Mouse (Mus musculus): Measurements from ENCODE around the gene Btbd9. TPM values are rescaled to one million over a fixed set of nuclear protein-coding genes. Genes with fewer than 3 reads are reported as not detected.

The Btbd9 gene
- total and polyA plus RNA-seq, 2 experiments from 2014 or later: 85.5 to 138 TPM

GRCm38 (mm10) chr17:30610739-30611138 is 34.5 kb upstream of the Btbd9 start:
- DNase-seq (ENCODE audit: low spot score): no peak
- Histone ChIP-seq H3K4me1 (ENCODE audit: insufficient read depth, low read length) (no peaks in the 10 kb centered on the region), H3K9ac (replicated peaks; ENCODE audit: low read length, poor library complexity, severe bottlenecking) (no peak overlapping the region), H3K4me3 (ENCODE audit: low read depth, low read length) (no peak overlapping the region), H3K36me3 (ENCODE audit: insufficient read depth, low read length) (no peaks in the 10 kb centered on the region), H3K9me3 (ENCODE audit: low read length) (no peaks in the 10 kb centered on the region), H3K27me3 (ENCODE audit: insufficient read depth, low read length) (no peaks in the 10 kb centered on the region), H3K4me2 (ENCODE audit: low read depth, low read length, poor library complexity, severe bottlenecking) (no peak overlapping the region), H3K27ac (ENCODE audit: low read depth, low read length) (no peak overlapping the region)
- TF ChIP-seq CTCF (IDR thresholded peaks at IDR 0.05): no peak
- no peak for ATAC-seq (ENCODE audit: low FRiP score)
- 39% methylated on average over 1 of the region's 1 CpGs for WGBS

- no peak overlapping the region for H3K4me2 ChIP-seq (ENCODE audit: low read depth, low read length, poor library complexity, severe bottlenecking)
- H3K9ac ChIP-seq (replicated peaks; ENCODE audit: low read length, poor library complexity, severe bottlenecking): no peak overlapping the region
- TF ChIP-seq CTCF (IDR thresholded peaks at IDR 0.05): no peak
- H3K4me3 ChIP-seq (ENCODE audit: low read depth, low read length): no peak overlapping the region
- DNase-seq (ENCODE audit: low spot score): no peak
- no peak for ATAC-seq (ENCODE audit: low FRiP score)
- H3K4me1 ChIP-seq (ENCODE audit: insufficient read depth, low read length): no peaks in the 10 kb centered on the region
- no peaks in the 10 kb centered on the region for H3K27me3 ChIP-seq (ENCODE audit: insufficient read depth, low read length)
- WGBS: 97% methylated on average over 5 of the region's 5 CpGs
- no peak overlapping the region for H3K27ac ChIP-seq (ENCODE audit: low read depth, low read length)
- H3K9me3 ChIP-seq (ENCODE audit: low read length): no peaks in the 10 kb centered on the region
- H3K36me3 ChIP-seq (ENCODE audit: insufficient read depth, low read length): no peaks in the 10 kb centered on the region
These were observed 33.7 kb upstream of the Btbd9 start for GRCm38 (mm10) chr17:30609980-30610307.

GRCm38 (mm10) chr17:30609305-30609979 is 33.2 kb upstream of the Btbd9 start:
- Histone ChIP-seq H3K9me3 (ENCODE audit: low read length) (no peaks in the 10 kb centered on the region), H3K4me1 (ENCODE audit: insufficient read depth, low read length) (no peaks in the 10 kb centered on the region), H3K27ac (ENCODE audit: low read depth, low read length) (no peak overlapping the region), H3K9ac (replicated peaks; ENCODE audit: low read length, poor library complexity, severe bottlenecking) (no peak overlapping the region), H3K36me3 (ENCODE audit: insufficient read depth, low read length) (no peaks in the 10 kb centered on the region), H3K4me3 (ENCODE audit: low read depth, low read length) (no peak overlapping the region), H3K27me3 (ENCODE audit: insufficient read depth, low read length) (no peaks in the 10 kb centered on the region), H3K4me2 (ENCODE audit: low read depth, low read length, poor library complexity, severe bottlenecking) (no peak overlapping the region)
- 90% methylated on average over 16 of the region's 16 CpGs for WGBS
- DNase-seq (ENCODE audit: low spot score): no peak
- TF ChIP-seq CTCF (IDR thresholded peaks at IDR 0.05): no peak
- ATAC-seq (ENCODE audit: low FRiP score): no peak

GRCm38 (mm10) chr17:30607909-30608495 is 31.7 kb upstream of the Btbd9 start:
- Histone ChIP-seq H3K9ac (replicated peaks; ENCODE audit: low read length, poor library complexity, severe bottlenecking) (no peak overlapping the region), H3K9me3 (ENCODE audit: low read length) (no peaks in the 10 kb centered on the region), H3K27me3 (ENCODE audit: insufficient read depth, low read length) (no peaks in the 10 kb centered on the region), H3K4me1 (ENCODE audit: insufficient read depth, low read length) (no peaks in the 10 kb centered on the region), H3K36me3 (ENCODE audit: insufficient read depth, low read length) (no peaks in the 10 kb centered on the region), H3K27ac (ENCODE audit: low read depth, low read length) (no peak overlapping the region), H3K4me2 (ENCODE audit: low read depth, low read length, poor library complexity, severe bottlenecking) (no peak overlapping the region), H3K4me3 (ENCODE audit: low read depth, low read length) (no peak overlapping the region)
- WGBS: 65% methylated on average over 8 of the region's 8 CpGs
- peak; percentile 12 for DNase-seq (ENCODE audit: low spot score)
- TF ChIP-seq CTCF (IDR thresholded peaks at IDR 0.05): no peak
- ATAC-seq (ENCODE audit: low FRiP score): no peak

DNA sequence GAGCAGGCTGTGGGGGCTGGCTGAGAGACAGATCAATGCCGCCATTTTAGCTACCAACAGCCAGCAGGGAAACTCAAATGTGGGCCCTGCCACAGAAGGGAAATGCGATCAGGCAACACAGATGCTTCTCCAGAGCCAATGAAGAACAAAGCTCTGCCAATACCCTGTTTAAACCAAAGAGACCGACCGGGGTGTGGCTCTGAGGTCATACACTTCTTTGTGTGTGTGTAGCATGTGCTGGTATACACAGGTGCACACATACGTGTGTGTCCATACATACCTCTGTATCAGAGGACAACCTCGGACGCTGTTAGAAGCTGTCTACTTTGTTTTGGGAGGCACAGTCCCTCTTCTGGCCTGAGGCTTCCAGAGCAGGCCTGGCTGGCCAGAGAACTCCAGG is 31.0 kb upstream of the Btbd9 start:
- Histone ChIP-seq H3K36me3 (ENCODE audit: insufficient read depth, low read length) (no peaks in the 10 kb centered on the region), H3K4me1 (ENCODE audit: insufficient read depth, low read length) (no peaks in the 10 kb centered on the region), H3K9me3 (ENCODE audit: low read length) (no peaks in the 10 kb centered on the region), H3K9ac (replicated peaks; ENCODE audit: low read length, poor library complexity, severe bottlenecking) (no peak overlapping the region), H3K27me3 (ENCODE audit: insufficient read depth, low read length) (no peaks in the 10 kb centered on the region), H3K27ac (ENCODE audit: low read depth, low read length) (no peak overlapping the region), H3K4me2 (ENCODE audit: low read depth, low read length, poor library complexity, severe bottlenecking) (no peak overlapping the region), H3K4me3 (ENCODE audit: low read depth, low read length) (no peak overlapping the region)
- ATAC-seq (ENCODE audit: low FRiP score) (no peak), DNase-seq (ENCODE audit: low spot score) (no peak)
- 92% methylated on average over 7 of the region's 7 CpGs for WGBS
- TF ChIP-seq CTCF (IDR thresholded peaks at IDR 0.05): no peak

DNA sequence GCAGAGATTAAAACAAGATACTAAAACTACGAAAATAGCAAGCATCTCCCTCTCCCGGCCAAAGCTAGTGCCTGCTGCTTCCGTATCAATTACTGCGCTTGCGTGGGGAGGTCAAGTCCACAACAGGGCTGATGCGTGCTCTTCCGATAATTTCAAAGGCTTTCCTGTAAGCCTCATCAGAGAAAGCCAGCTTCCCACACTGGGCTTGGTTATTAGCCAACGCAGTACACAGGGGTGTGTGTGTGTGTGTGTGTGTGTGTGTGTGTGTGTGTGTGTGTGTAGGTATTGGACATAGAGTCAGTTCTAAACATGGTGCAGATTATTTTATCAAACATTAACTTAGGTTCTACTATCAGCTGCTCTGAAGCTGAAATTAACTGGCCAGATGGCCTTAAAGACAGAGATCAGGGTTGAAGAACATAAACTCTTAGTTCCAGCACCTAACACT is 30.4 kb upstream of the Btbd9 start:
- TF ChIP-seq CTCF (IDR thresholded peaks at IDR 0.05): peak; percentile 23; the same call in 1 of the 2 replicates
- 70% methylated on average over 8 of the region's 8 CpGs for WGBS
- Histone ChIP-seq H3K9me3 (ENCODE audit: low read length) (no peaks in the 10 kb centered on the region), H3K36me3 (ENCODE audit: insufficient read depth, low read length) (no peaks in the 10 kb centered on the region), H3K27ac (ENCODE audit: low read depth, low read length) (no peak overlapping the region), H3K4me2 (ENCODE audit: low read depth, low read length, poor library complexity, severe bottlenecking) (no peak overlapping the region), H3K27me3 (ENCODE audit: insufficient read depth, low read length) (no peaks in the 10 kb centered on the region), H3K9ac (replicated peaks; ENCODE audit: low read length, poor library complexity, severe bottlenecking) (no peak overlapping the region), H3K4me3 (ENCODE audit: low read depth, low read length) (no peak overlapping the region), H3K4me1 (ENCODE audit: insufficient read depth, low read length) (no peaks in the 10 kb centered on the region)
- ATAC-seq (ENCODE audit: low FRiP score) (no peak), DNase-seq (ENCODE audit: low spot score) (no peak)

Data from midbrain, postnatal 0 days (tissue).